Mouse (Mus musculus) lung, postnatal 14 days (tissue): ENCODE data around the gene Ctc1.
A peak's percentile ranks its signal among the peaks of the same experiment; 100 is the strongest.

Experiments used
- DNase-seq: peaks from one replicate; pipeline ENCODE4 v3.0.0; 2021

Ctc1 gene

GRCm38 (mm10) chr11:69071262-69071661, 55.6 kb downstream of the Ctc1 start:
- DNase-seq = no peak

- DNase-seq = no peak
These were observed 56.5 kb downstream of the Ctc1 start for GRCm38 (mm10) chr11:69072234-69072633.

- no peak for DNase-seq
These were observed 57.0 kb downstream of the Ctc1 start for GRCm38 (mm10) chr11:69072666-69073064.

- peak; percentile 88 for DNase-seq
These were observed 57.6 kb downstream of the Ctc1 start for GRCm38 (mm10) chr11:69073065-69073888.

GRCm38 (mm10) chr11:69073951-69074775, 58.5 kb downstream of the Ctc1 start:
- no peak for DNase-seq

GRCm38 (mm10) chr11:69074776-69075069, 59.0 kb downstream of the Ctc1 start:
- no peak for DNase-seq

- no peak for DNase-seq
These were observed 60.2 kb downstream of the Ctc1 start for GRCm38 (mm10) chr11:69075764-69076479.

- no peak for DNase-seq
These were observed 60.9 kb downstream of the Ctc1 start for GRCm38 (mm10) chr11:69076572-69076971.

GRCm38 (mm10) chr11:69077316-69077715, 61.6 kb downstream of the Ctc1 start:
- no peak for DNase-seq

GRCm38 (mm10) chr11:69078041-69078440, 62.3 kb downstream of the Ctc1 start:
- DNase-seq = no peak

- no peak for DNase-seq
These were observed 63.2 kb downstream of the Ctc1 start for GRCm38 (mm10) chr11:69078805-69079438.

- no peak for DNase-seq
These were observed 64.6 kb downstream of the Ctc1 start for GRCm38 (mm10) chr11:69080102-69080854.

- DNase-seq = no peak
These were observed 65.1 kb downstream of the Ctc1 start for GRCm38 (mm10) chr11:69080855-69081222.

GRCm38 (mm10) chr11:69081613-69082012, 65.9 kb downstream of the Ctc1 start:
- DNase-seq = no peak

GRCm38 (mm10) chr11:69085608-69086007, 69.9 kb downstream of the Ctc1 start:
- no peak for DNase-seq
